Mouse (Mus musculus): ENCODE results near the gene Phc3.

DNA sequence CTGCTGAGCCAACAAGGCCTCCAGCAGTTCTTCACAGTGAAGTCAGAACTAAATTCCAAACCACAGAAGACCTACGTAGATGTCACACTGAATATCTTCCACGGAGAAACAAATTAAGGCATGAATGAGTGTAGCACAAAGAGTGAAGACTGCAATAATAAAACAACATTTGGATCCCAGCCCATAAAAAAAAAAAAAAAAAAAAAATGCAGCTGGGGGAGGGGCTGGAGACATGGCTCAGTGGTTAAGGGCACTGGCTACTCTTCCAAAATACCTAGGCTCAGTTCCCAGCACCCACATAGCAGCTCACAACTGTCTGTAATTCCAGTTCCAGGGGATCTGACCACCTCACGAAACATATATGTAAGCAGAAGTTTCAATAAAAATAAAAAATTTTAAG, 5.0 kb downstream of the Phc3 start:
- TF ChIP-seq CTCF (IDR thresholded peaks at IDR 0.05; ENCODE audit: low read depth, low read length), result no peak
- no peak for TF ChIP-seq POLR2A (IDR thresholded peaks at IDR 0.05; ENCODE audit: extremely low read depth, insufficient read depth, low read length)

Data from liver, adult 2 months (tissue).